Mouse (Mus musculus) liver, embryonic 16.5 days (tissue): ENCODE measurements at regions not wholly inside any gene's neighbourhood (a gene's known extent, or its start where the extent isn't known, plus 50 kb on each side); places are given as distances from the start of the nearest gene placed in this dataset.

ENCODE experiments used
- ATAC-seq: fragments of 200-750 bp; cut with Nextera tagmentation; 2 replicates; pipeline ENCODE4 v1.8.0; 2017; ENCODE audit warnings: low read depth, mild to moderate bottlenecking, moderate number of reproducible peaks, moderate library complexity
- H3K27ac ChIP-seq: fragments of 300-500 bp; sonication (generic); 2 replicates; pipeline ENCODE4 v1.5.1; 2014; ENCODE audit warnings: mild to moderate bottlenecking, low read length
- H3K27me3 ChIP-seq: fragments of 300-500 bp; sonication (generic); 2 replicates; pipeline ENCODE4 v1.6.1; 2014; ENCODE audit warnings: low read depth, low read length, mixed read lengths; ENCODE audit not compliant: control insufficient read depth, insufficient read depth
- H3K36me3 ChIP-seq: fragments of 300-500 bp; sonication (generic); 2 replicates; pipeline ENCODE4 v1.6.1; 2014; ENCODE audit warnings: mild to moderate bottlenecking; ENCODE audit not compliant: control insufficient read depth, insufficient read depth
- H3K4me1 ChIP-seq: fragments of 300-500 bp; sonication (generic); 2 replicates; pipeline ENCODE4 v1.6.1; 2014; ENCODE audit warnings: low read depth, low read length, mixed read lengths; ENCODE audit not compliant: control insufficient read depth
- H3K4me2 ChIP-seq: fragments of 300-500 bp; sonication (generic); 2 replicates; pipeline ENCODE4 v1.6.1; 2014; ENCODE audit warnings: low read depth, low read length, mixed read lengths
- H3K4me3 ChIP-seq: fragments of 300-500 bp; sonication (generic); 2 replicates; pipeline ENCODE4 v1.5.1; 2014; ENCODE audit warnings: low read depth, mild to moderate bottlenecking, low read length
- H3K9ac ChIP-seq: fragments of 300-500 bp; sonication (generic); 2 replicates; pipeline ENCODE4 v1.6.1; 2014; ENCODE audit warnings: low read depth, low read length
- H3K9me3 ChIP-seq: fragments of 300-500 bp; sonication (generic); replicated peaks from 2 replicates; pipeline ENCODE4 v1.6.1; 2016; ENCODE audit warnings: low read length; ENCODE audit not compliant: control insufficient read depth
- WGBS: fragments of 180-500 bp; shearing (Covaris S2); extraction: QIAGEN DNeasy Blood & Tissue Kit; methylation state at CpG from one replicate; pipeline ENCODE4 v1.1.7; 2014; ENCODE audit not compliant: insufficient replicate concordance; 5-methylcytosine and 5-hydroxymethylcytosine counted together

- WGBS: 62% methylated on average over 10 of the region's 10 CpGs
- Histone ChIP-seq H3K9me3 (no peaks in the 10 kb centered on the region), H3K4me1 (no peaks in the 10 kb centered on the region), H3K27ac (no peak overlapping the region), H3K4me3 (no peak overlapping the region), H3K36me3 (no peaks in the 10 kb centered on the region), H3K9ac (no peak overlapping the region), H3K4me2 (no peak overlapping the region), H3K27me3 (no peaks in the 10 kb centered on the region)
- ATAC-seq: no peak
These were observed 425.6 kb downstream of the Ccdc171 start for GRCm38 (mm10) chr4:83950809-83951409.

- no peak for ATAC-seq
- WGBS: 71% methylated on average over 12 of the region's 12 CpGs
- H3K4me2 ChIP-seq: no peak overlapping the region
These were observed 431.0 kb downstream of the Ccdc171 start for GRCm38 (mm10) chr4:83956252-83956904.

DNA sequence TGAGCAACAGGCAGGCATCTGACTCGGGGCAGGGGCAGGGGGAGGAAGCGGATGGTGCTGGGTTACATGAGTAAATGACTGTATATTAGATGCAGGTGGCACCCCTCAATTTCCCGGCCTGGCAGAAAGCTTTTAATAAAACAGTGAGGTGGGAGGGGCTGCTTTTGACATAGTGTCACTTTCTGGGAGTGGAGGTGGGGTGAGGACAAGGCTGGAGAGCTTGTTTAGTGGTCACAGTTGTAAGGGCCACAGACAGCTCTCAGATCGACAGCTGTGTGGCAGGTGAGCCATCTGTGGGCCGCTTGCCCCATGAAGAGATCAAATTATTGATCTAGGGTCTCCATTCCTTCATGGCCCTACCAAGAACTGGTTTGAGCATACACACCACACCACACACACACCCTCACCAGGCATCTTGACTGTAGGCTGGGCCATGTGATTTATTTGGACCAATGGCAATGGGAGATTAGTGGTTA is 431.9 kb downstream of the Ccdc171 start:
- Histone ChIP-seq H3K4me3 (no peak overlapping the region), H3K27me3 (no peaks in the 10 kb centered on the region), H3K4me2 (no peak overlapping the region), H3K9me3 (0 out of 2 replicates have a peak, but pooled peaks cover 2% of the 10 kb centered on the region), H3K27ac (no peak overlapping the region), H3K9ac (no peak overlapping the region), H3K4me1 (no peaks in the 10 kb centered on the region), H3K36me3 (no peaks in the 10 kb centered on the region)
- no peak for ATAC-seq
- 59% methylated on average over 5 of the region's 5 CpGs for WGBS

More at GRCm38 (mm10) chr4:83956252-83956904, 431.0 kb downstream of the Ccdc171 start:
- Histone ChIP-seq H3K4me3 (no peak overlapping the region), H3K27me3 (no peaks in the 10 kb centered on the region), H3K9ac (no peak overlapping the region), H3K36me3 (no peaks in the 10 kb centered on the region), H3K9me3 (0 out of 2 replicates have a peak, but pooled peaks cover 2% of the 10 kb centered on the region), H3K4me1 (no peaks in the 10 kb centered on the region), H3K27ac (no peak overlapping the region)

DNA sequence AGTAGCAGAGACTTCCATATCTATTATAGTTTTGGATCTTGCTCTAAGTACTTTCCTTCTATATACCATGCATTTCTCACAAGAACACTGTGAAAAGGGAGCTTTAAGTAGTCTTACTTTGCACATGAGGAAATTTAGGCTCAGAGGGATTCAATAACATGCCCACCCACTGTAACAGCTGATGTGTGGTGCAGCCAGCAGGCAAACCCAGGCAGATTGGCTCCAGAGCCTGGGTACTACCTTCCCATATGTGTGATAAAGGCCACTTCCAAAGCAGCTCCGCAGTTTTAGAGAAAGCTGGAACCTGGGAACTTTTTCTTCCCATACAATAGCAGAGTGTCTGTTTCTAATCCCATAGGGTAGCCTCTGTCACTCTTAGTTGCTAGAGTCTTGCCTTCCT is 441.6 kb downstream of the Ccdc171 start:
- 76% methylated on average over 1 of the region's 1 CpGs for WGBS

GRCm38 (mm10) chr4:83973162-83973561 is 447.8 kb downstream of the Ccdc171 start:
- 53% methylated on average over 4 of the region's 4 CpGs for WGBS
- Histone ChIP-seq H3K9me3 (no peaks in the 10 kb centered on the region), H3K9ac (no peak overlapping the region), H3K27me3 (no peaks in the 10 kb centered on the region), H3K36me3 (no peaks in the 10 kb centered on the region), H3K4me3 (no peak overlapping the region), H3K4me2 (no peak overlapping the region), H3K27ac (no peak overlapping the region), H3K4me1 (no peaks in the 10 kb centered on the region)
- no peak for ATAC-seq

More for the DNA sequence above, 441.6 kb downstream of the Ccdc171 start:
- Histone ChIP-seq H3K4me2 (no peak overlapping the region), H3K36me3 (no peaks in the 10 kb centered on the region), H3K4me3 (no peak overlapping the region), H3K4me1 (no peaks in the 10 kb centered on the region), H3K9ac (no peak overlapping the region), H3K27me3 (no peaks in the 10 kb centered on the region), H3K9me3 (no peaks in the 10 kb centered on the region), H3K27ac (no peak overlapping the region)
- no peak for ATAC-seq

GRCm38 (mm10) chr4:83974214-83975012 is 449.1 kb downstream of the Ccdc171 start:
- H3K4me3 ChIP-seq: no peak overlapping the region
- H3K36me3 ChIP-seq: no peaks in the 10 kb centered on the region
- H3K27ac ChIP-seq: no peak overlapping the region
- H3K4me1 ChIP-seq: no peaks in the 10 kb centered on the region
- WGBS: 53% methylated on average over 7 of the region's 7 CpGs
- no peaks in the 10 kb centered on the region for H3K9me3 ChIP-seq
- no peak overlapping the region for H3K9ac ChIP-seq
- H3K27me3 ChIP-seq: no peaks in the 10 kb centered on the region
- H3K4me2 ChIP-seq: no peak overlapping the region
- ATAC-seq: no peak

DNA sequence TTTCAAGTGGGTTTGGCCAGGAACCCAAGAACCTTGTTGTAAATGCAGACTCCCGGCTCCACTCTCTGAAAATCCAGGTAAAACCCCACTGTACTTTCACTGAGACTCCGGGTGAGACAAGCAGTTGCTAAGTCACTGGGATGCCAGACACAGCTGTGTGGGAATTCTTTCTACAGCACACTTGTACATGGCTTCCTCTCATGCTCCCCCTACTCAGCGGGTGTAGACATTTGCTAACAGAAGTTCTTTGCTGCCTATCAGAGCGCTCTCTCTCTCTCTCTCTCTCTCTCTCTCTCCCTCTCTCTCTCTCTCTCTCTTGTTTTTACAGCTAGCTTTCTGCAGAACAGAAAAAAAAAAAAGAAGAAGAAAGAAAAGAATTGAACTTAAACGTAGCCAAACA is 450.2 kb downstream of the Ccdc171 start:
- WGBS: 44% methylated on average over 5 of the region's 5 CpGs
- H3K36me3 ChIP-seq: no peaks in the 10 kb centered on the region
- no peak overlapping the region for H3K4me3 ChIP-seq
- no peaks in the 10 kb centered on the region for H3K9me3 ChIP-seq
- no peaks in the 10 kb centered on the region for H3K27me3 ChIP-seq
- ATAC-seq: no peak
- H3K9ac ChIP-seq: no peak overlapping the region
- no peaks in the 10 kb centered on the region for H3K4me1 ChIP-seq
- H3K4me2 ChIP-seq: no peak overlapping the region
- no peak overlapping the region for H3K27ac ChIP-seq

- ATAC-seq: no peak
These were observed 450.7 kb downstream of the Ccdc171 start for GRCm38 (mm10) chr4:83976067-83976466.

GRCm38 (mm10) chr4:83979088-83979487 is 453.7 kb downstream of the Ccdc171 start:
- no peak overlapping the region for H3K4me3 ChIP-seq
- no peaks in the 10 kb centered on the region for H3K27me3 ChIP-seq
- no peaks in the 10 kb centered on the region for H3K9me3 ChIP-seq
- 31% methylated on average over 4 of the region's 4 CpGs for WGBS
- H3K4me1 ChIP-seq: no peaks in the 10 kb centered on the region
- H3K9ac ChIP-seq: no peak overlapping the region
- ATAC-seq: no peak
- H3K4me2 ChIP-seq: no peak overlapping the region
- H3K36me3 ChIP-seq: no peaks in the 10 kb centered on the region
- H3K27ac ChIP-seq: no peak overlapping the region

More at GRCm38 (mm10) chr4:83976067-83976466, 450.7 kb downstream of the Ccdc171 start:
- H3K4me3 ChIP-seq: no peak overlapping the region
- no peaks in the 10 kb centered on the region for H3K27me3 ChIP-seq
- H3K27ac ChIP-seq: no peak overlapping the region
- H3K4me1 ChIP-seq: no peaks in the 10 kb centered on the region
- no peak overlapping the region for H3K9ac ChIP-seq
- H3K36me3 ChIP-seq: no peaks in the 10 kb centered on the region
- WGBS: 50% methylated on average over 12 of the region's 12 CpGs
- H3K9me3 ChIP-seq: no peaks in the 10 kb centered on the region
- no peak overlapping the region for H3K4me2 ChIP-seq
